Mouse (Mus musculus): Measurements from ENCODE around the gene Zfp786. TPM values are rescaled to one million over a fixed set of nuclear protein-coding genes. Genes with fewer than 3 reads are reported as not detected.

Zfp786 gene
- polyA plus RNA-seq, 1 experiment from 2014 or later = 2.4 TPM

GRCm38 (mm10) chr6:47811324-47811723 lies 19.3 kb downstream of the Zfp786 start:
- peak overlapping the region; percentile 95 for H3K9ac ChIP-seq (ENCODE audit: low read depth, low read length)
- H3K36me3 ChIP-seq (ENCODE audit: control insufficient read depth, insufficient read depth, low read length) = peaks cover 6% of the 10 kb centered on the region; the same call in 1 of the 2 replicates
- WGBS = 42% methylated on average over 5 of the region's 5 CpGs

GRCm38 (mm10) chr6:47810181-47810580 lies 20.5 kb downstream of the Zfp786 start:
- H3K9me3 ChIP-seq (ENCODE audit: control insufficient read depth, low read length) = no peaks in the 10 kb centered on the region
- 0 out of 2 replicates have a peak overlapping the region, but pooled peaks have one; percentile 6 for H3K4me3 ChIP-seq (ENCODE audit: low read length)
- H3K9ac ChIP-seq (ENCODE audit: low read depth, low read length) = peak overlapping the region; percentile 24; the same call in 1 of the 2 replicates
- 0 out of 2 replicates have a peak overlapping the region, but pooled peaks have one; percentile 10 for H3K4me2 ChIP-seq (ENCODE audit: low read depth, low read length)
- H3K36me3 ChIP-seq (ENCODE audit: control insufficient read depth, insufficient read depth, low read length) = peaks cover 6% of the 10 kb centered on the region; the same call in 1 of the 2 replicates
- WGBS = 67% methylated on average over 2 of the region's 2 CpGs
- peaks cover 23% of the 10 kb centered on the region for H3K4me1 ChIP-seq (ENCODE audit: control insufficient read depth, insufficient read depth, low read length)
- no peak for ATAC-seq
- no peak overlapping the region for H3K27ac ChIP-seq (ENCODE audit: low read length)
- H3K27me3 ChIP-seq (replicated peaks; ENCODE audit: control insufficient read depth, insufficient read depth, low read length) = no peaks in the 10 kb centered on the region

More at GRCm38 (mm10) chr6:47811324-47811723, 19.3 kb downstream of the Zfp786 start:
- peaks cover 23% of the 10 kb centered on the region for H3K4me1 ChIP-seq (ENCODE audit: control insufficient read depth, insufficient read depth, low read length)
- H3K27me3 ChIP-seq (replicated peaks; ENCODE audit: control insufficient read depth, insufficient read depth, low read length) = no peaks in the 10 kb centered on the region
- peak overlapping the region; percentile 84 for H3K4me2 ChIP-seq (ENCODE audit: low read depth, low read length)
- ATAC-seq = no peak
- H3K27ac ChIP-seq (ENCODE audit: low read length) = no peak overlapping the region
- H3K9me3 ChIP-seq (ENCODE audit: control insufficient read depth, low read length) = no peaks in the 10 kb centered on the region
- H3K4me3 ChIP-seq (ENCODE audit: low read length) = peak overlapping the region; percentile 94

GRCm38 (mm10) chr6:47809053-47809452 lies 21.6 kb downstream of the Zfp786 start:
- no peak overlapping the region for H3K4me3 ChIP-seq (ENCODE audit: low read length)
- ATAC-seq = no peak
- WGBS = 73% methylated on average over 4 of the region's 4 CpGs

GRCm38 (mm10) chr6:47808545-47808944 lies 22.1 kb downstream of the Zfp786 start:
- Histone ChIP-seq H3K9me3 (ENCODE audit: control insufficient read depth, low read length) (no peaks in the 10 kb centered on the region), H3K4me2 (ENCODE audit: low read depth, low read length) (no peak overlapping the region), H3K4me3 (ENCODE audit: low read length) (no peak overlapping the region), H3K27ac (ENCODE audit: low read length) (no peak overlapping the region), H3K27me3 (replicated peaks; ENCODE audit: control insufficient read depth, insufficient read depth, low read length) (no peaks in the 10 kb centered on the region), H3K9ac (ENCODE audit: low read depth, low read length) (no peak overlapping the region), H3K36me3 (ENCODE audit: control insufficient read depth, insufficient read depth, low read length) (peaks cover 10% of the 10 kb centered on the region), H3K4me1 (ENCODE audit: control insufficient read depth, insufficient read depth, low read length) (peaks cover 21% of the 10 kb centered on the region)
- WGBS = 86% methylated on average over 5 of the region's 5 CpGs
- no peak for ATAC-seq

More at GRCm38 (mm10) chr6:47809053-47809452, 21.6 kb downstream of the Zfp786 start:
- H3K36me3 ChIP-seq (ENCODE audit: control insufficient read depth, insufficient read depth, low read length) = peaks cover 6% of the 10 kb centered on the region; the same call in 1 of the 2 replicates
- peaks cover 21% of the 10 kb centered on the region for H3K4me1 ChIP-seq (ENCODE audit: control insufficient read depth, insufficient read depth, low read length)
- H3K9me3 ChIP-seq (ENCODE audit: control insufficient read depth, low read length) = no peaks in the 10 kb centered on the region
- no peak overlapping the region for H3K9ac ChIP-seq (ENCODE audit: low read depth, low read length)
- H3K27ac ChIP-seq (ENCODE audit: low read length) = no peak overlapping the region
- H3K27me3 ChIP-seq (replicated peaks; ENCODE audit: control insufficient read depth, insufficient read depth, low read length) = no peaks in the 10 kb centered on the region
- no peak overlapping the region for H3K4me2 ChIP-seq (ENCODE audit: low read depth, low read length)

GRCm38 (mm10) chr6:47807419-47807818 lies 23.2 kb downstream of the Zfp786 start:
- Histone ChIP-seq H3K27ac (ENCODE audit: low read length) (no peak overlapping the region), H3K4me1 (ENCODE audit: control insufficient read depth, insufficient read depth, low read length) (peaks cover 21% of the 10 kb centered on the region), H3K9ac (ENCODE audit: low read depth, low read length) (no peak overlapping the region), H3K9me3 (ENCODE audit: control insufficient read depth, low read length) (no peaks in the 10 kb centered on the region), H3K4me3 (ENCODE audit: low read length) (no peak overlapping the region), H3K4me2 (ENCODE audit: low read depth, low read length) (no peak overlapping the region), H3K36me3 (ENCODE audit: control insufficient read depth, insufficient read depth, low read length) (peaks cover 20% of the 10 kb centered on the region), H3K27me3 (replicated peaks; ENCODE audit: control insufficient read depth, insufficient read depth, low read length) (no peaks in the 10 kb centered on the region)
- 82% methylated on average over 2 of the region's 2 CpGs for WGBS
- no peak for ATAC-seq

- WGBS = 70% methylated on average over 2 of the region's 2 CpGs
- Histone ChIP-seq H3K9me3 (ENCODE audit: control insufficient read depth, low read length) (no peaks in the 10 kb centered on the region), H3K4me1 (ENCODE audit: control insufficient read depth, insufficient read depth, low read length) (peaks cover 8% of the 10 kb centered on the region), H3K4me2 (ENCODE audit: low read depth, low read length) (no peak overlapping the region), H3K27me3 (replicated peaks; ENCODE audit: control insufficient read depth, insufficient read depth, low read length) (no peaks in the 10 kb centered on the region), H3K27ac (ENCODE audit: low read length) (no peak overlapping the region), H3K36me3 (ENCODE audit: control insufficient read depth, insufficient read depth, low read length) (peaks cover 27% of the 10 kb centered on the region), H3K9ac (ENCODE audit: low read depth, low read length) (no peak overlapping the region), H3K4me3 (ENCODE audit: low read length) (no peak overlapping the region)
- no peak for ATAC-seq
Observed at GRCm38 (mm10) chr6:47805520-47805919, 25.1 kb downstream of the Zfp786 start.

- Histone ChIP-seq H3K36me3 (ENCODE audit: control insufficient read depth, insufficient read depth, low read length) (peaks cover 46% of the 10 kb centered on the region), H3K9me3 (ENCODE audit: control insufficient read depth, low read length) (no peaks in the 10 kb centered on the region), H3K9ac (ENCODE audit: low read depth, low read length) (no peak overlapping the region), H3K4me3 (ENCODE audit: low read length) (no peak overlapping the region), H3K27me3 (replicated peaks; ENCODE audit: control insufficient read depth, insufficient read depth, low read length) (no peaks in the 10 kb centered on the region), H3K27ac (ENCODE audit: low read length) (no peak overlapping the region), H3K4me1 (ENCODE audit: control insufficient read depth, insufficient read depth, low read length) (no peaks in the 10 kb centered on the region), H3K4me2 (ENCODE audit: low read depth, low read length) (no peak overlapping the region)
- no peak for ATAC-seq
- WGBS = 49% methylated on average over 6 of the region's 6 CpGs
Observed at GRCm38 (mm10) chr6:47799079-47799478, 31.6 kb downstream of the Zfp786 start.

- 61% methylated on average over 10 of the region's 10 CpGs for WGBS
- Histone ChIP-seq H3K36me3 (ENCODE audit: control insufficient read depth, insufficient read depth, low read length) (peaks cover 26% of the 10 kb centered on the region), H3K27me3 (replicated peaks; ENCODE audit: control insufficient read depth, insufficient read depth, low read length) (no peaks in the 10 kb centered on the region), H3K4me2 (ENCODE audit: low read depth, low read length) (no peak overlapping the region), H3K27ac (ENCODE audit: low read length) (no peak overlapping the region; the same call in 1 of the 2 replicates), H3K4me3 (ENCODE audit: low read length) (no peak overlapping the region), H3K9me3 (ENCODE audit: control insufficient read depth, low read length) (no peaks in the 10 kb centered on the region), H3K4me1 (ENCODE audit: control insufficient read depth, insufficient read depth, low read length) (no peaks in the 10 kb centered on the region), H3K9ac (ENCODE audit: low read depth, low read length) (no peak overlapping the region)
- ATAC-seq = no peak
Observed at GRCm38 (mm10) chr6:47794106-47794830, 36.4 kb downstream of the Zfp786 start.

GRCm38 (mm10) chr6:47793284-47793683 lies 37.4 kb downstream of the Zfp786 start:
- no peak overlapping the region for H3K4me2 ChIP-seq (ENCODE audit: low read depth, low read length)
- H3K9me3 ChIP-seq (ENCODE audit: control insufficient read depth, low read length) = no peaks in the 10 kb centered on the region
- WGBS = 47% methylated on average over 5 of the region's 5 CpGs
- H3K4me1 ChIP-seq (ENCODE audit: control insufficient read depth, insufficient read depth, low read length) = peaks cover 5% of the 10 kb centered on the region; the same call in 1 of the 2 replicates
- no peak overlapping the region for H3K4me3 ChIP-seq (ENCODE audit: low read length)
- H3K27ac ChIP-seq (ENCODE audit: low read length) = no peak overlapping the region
- peaks cover 24% of the 10 kb centered on the region for H3K36me3 ChIP-seq (ENCODE audit: control insufficient read depth, insufficient read depth, low read length)
- no peak for ATAC-seq
- no peaks in the 10 kb centered on the region for H3K27me3 ChIP-seq (replicated peaks; ENCODE audit: control insufficient read depth, insufficient read depth, low read length)
- H3K9ac ChIP-seq (ENCODE audit: low read depth, low read length) = no peak overlapping the region
